ENCODE assay signal across 7 mouse cellular contexts in genomic region chr17:12031203-12031942, GRCm38 (mm10).
A peak's percentile ranks its signal among the peaks of the same experiment; 100 is the strongest.
DNase-seq lines count a peak whose midpoint lies in the region; ATAC-seq and TF ChIP-seq lines count a peak whose summit lies in the region.

No protein-coding gene starts in this region.

- ATAC-seq in hindbrain, postnatal 0 days = peak; percentile 77; the same call in 1 of the 2 replicates

- H3K36me3 ChIP-seq in hindbrain, postnatal 0 days (ENCODE audit: insufficient read depth, low read length) = no peaks in the 10 kb centered on the region

- peak; percentile 75 for TF ChIP-seq CTCF in hindbrain, postnatal 0 days (IDR thresholded peaks at IDR 0.05; ENCODE audit: low read depth)

- no peak overlapping the region for H3K9ac ChIP-seq in hindbrain, postnatal 0 days (replicated peaks; ENCODE audit: low read length)

- no peak overlapping the region for H3K4me3 ChIP-seq in hindbrain, postnatal 0 days (ENCODE audit: low read length)

- no peaks in the 10 kb centered on the region for H3K27me3 ChIP-seq in hindbrain, postnatal 0 days (ENCODE audit: insufficient read depth, low read length)

- H3K4me2 ChIP-seq in hindbrain, postnatal 0 days (ENCODE audit: low read depth, low read length) = peak overlapping the region; percentile 38; the same call in 1 of the 2 replicates

- H3K4me1 ChIP-seq in hindbrain, postnatal 0 days (ENCODE audit: insufficient read depth, low read length) = 0 out of 2 replicates have a peak, but pooled peaks cover 6% of the 10 kb centered on the region

- 0% methylated on average over 10 of the region's 10 CpGs for WGBS in hindbrain, postnatal 0 days

- no peak overlapping the region for H3K27ac ChIP-seq in hindbrain, postnatal 0 days

- H3K9me3 ChIP-seq in hindbrain, postnatal 0 days (ENCODE audit: low read length) = no peaks in the 10 kb centered on the region

- DNase-seq in R1 (ENCODE audit: low read depth, low spot score) = peak; percentile 66
- DNase-seq in cerebellum, adult 9-10 months = peak; percentile 67
- DNase-seq in frontal cortex, postnatal 36 days (ENCODE audit: low spot score in 2 of 2) = peak; percentile 64 to 68
- peak; percentile 85 for DNase-seq in hindbrain, postnatal 0 days (ENCODE audit: low spot score)
- peak; percentile 54 to 68 for DNase-seq in left cerebral cortex, adult 18-20 months (ENCODE audit: low spot score in 2 of 2)
- DNase-seq in lung, postnatal 36 days = peak; percentile 60
- DNase-seq in right cerebral cortex, adult 2 months (ENCODE audit: low spot score in 2 of 2) = peak; percentile 68 to 71
